Mouse (Mus musculus): ENCODE measurements around the gene Itprip.

The Itprip gene

DNA sequence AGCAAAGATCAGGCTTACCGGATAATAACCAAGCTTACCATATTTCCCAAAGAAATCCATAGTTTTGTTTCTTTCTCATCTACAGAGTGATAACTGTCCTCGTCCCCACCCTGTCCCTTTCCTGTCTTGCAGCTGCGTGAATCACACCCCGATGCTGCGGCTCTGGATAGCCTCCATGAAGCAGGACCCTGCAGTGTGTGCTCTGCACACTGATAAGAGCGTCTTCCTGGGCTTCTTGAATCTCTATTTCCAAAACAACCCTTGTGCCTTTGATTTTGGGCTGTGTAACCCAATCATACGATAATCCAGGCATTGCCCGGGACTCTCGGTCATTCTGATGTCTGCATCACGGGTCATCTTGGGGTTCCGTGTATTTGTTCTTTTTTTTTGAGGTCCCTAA lies 33.2 kb downstream of the Itprip start:
- DNase-seq (ENCODE audit: low read depth): no peak

DNA sequence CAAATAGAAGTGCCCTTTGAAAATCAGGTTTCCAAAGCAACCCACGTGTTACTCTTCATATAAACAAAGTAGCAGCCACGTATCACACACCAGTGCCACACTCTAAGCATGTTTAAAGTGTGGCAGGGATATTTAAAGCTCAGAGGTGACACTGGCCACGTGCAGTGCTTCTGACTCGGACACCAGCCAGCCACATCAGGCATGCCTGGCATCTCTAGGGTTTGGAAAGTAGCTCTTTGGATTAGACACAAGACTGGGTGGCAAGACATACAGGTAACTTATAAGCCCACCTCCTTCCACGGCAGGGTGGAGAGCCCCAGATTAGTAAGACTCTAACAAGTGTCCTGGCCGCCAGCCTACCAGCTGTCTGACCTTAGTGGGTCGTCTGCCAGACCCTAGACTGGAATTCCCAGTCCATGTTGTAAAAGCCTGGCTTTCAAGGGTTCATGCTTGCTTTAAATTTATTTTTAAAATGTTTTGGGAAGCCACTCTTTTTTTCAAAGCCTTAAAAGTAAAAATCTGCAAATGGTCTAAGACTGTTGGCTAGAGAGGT lies 33.8 kb downstream of the Itprip start:
- DNase-seq (ENCODE audit: low read depth): no peak

GRCm38 (mm10) chr19:47884296-47885085 lies 34.6 kb downstream of the Itprip start:
- no peak for DNase-seq (ENCODE audit: low read depth)

DNA sequence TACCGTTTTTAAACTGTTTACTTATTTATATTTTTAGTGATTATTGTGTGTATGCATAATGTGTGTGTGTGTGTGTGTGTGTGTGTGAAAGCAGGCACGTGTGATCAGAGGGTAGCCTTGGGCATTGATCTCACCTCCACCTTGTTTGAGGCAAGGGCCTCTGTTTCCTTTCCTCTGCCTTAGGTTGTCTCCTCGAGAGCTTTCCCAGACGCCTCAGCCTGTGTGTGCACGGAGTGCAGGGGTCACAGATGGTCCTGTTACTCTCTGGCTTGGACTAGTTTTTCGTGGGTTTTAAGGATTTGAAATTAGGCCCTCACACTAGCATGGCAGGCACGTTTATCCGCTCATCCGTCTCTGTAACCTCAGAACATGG lies 36.2 kb downstream of the Itprip start:
- DNase-seq (ENCODE audit: low read depth): no peak

DNA sequence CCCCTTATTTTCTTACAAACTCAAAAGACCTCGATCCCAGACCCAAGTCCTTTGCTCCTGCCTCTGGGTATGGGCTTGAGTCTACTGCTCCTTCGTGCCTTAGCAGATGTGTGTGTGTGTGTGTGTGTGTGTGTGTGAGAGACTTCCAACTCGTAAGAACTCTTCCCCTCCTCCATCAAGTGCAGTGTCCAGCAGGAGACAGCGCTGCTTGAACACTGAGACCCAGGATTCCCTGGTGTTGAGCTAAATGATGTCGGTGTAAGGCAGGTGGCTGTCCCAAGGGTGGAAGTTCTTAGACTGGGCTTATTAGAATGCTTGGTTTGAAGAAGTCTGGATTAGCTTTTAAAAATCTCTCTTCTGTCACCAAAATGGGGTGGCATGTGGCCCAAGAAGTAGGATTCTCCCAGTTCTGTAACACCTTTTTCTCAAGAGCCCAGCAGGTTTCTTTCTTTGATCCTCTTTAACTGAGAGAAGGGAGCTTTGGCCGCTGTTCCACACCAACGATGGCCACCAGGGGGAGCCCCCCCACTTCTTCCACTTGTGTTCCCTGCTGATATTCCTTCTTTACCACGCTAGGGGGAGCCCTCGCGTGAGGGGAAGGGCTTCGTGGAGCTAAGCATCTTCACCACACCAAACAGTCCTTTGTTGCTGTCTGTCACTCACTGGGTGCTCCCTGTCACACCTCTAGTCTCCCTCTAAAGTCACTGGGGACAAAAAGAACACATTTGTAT lies 36.8 kb downstream of the Itprip start:
- DNase-seq (ENCODE audit: low read depth): peak; percentile 96

- no peak for DNase-seq (ENCODE audit: low read depth)
Observed at GRCm38 (mm10) chr19:47881538-47881937, 37.6 kb downstream of the Itprip start.

DNA sequence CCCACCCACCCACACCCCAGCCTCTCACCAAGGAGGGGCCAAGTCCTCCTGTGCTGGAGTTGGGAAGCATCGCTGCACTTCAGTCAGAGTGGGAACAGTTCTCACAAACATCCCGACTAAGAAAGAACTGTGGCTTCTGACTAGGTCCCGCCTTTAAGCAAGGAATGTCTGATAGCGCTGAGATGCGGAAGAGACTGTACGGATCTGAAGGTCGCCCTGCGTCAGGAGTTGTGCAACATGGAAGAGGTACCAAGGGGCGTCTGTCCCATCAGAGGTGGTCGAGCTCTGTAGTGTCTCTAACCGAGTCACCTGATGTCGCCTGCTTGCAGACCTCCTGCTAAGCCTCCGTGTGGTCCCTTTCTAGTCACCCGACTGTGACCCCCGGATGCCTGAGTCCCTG lies 42.8 kb downstream of the Itprip start:
- no peak for DNase-seq (ENCODE audit: low read depth)

DNA sequence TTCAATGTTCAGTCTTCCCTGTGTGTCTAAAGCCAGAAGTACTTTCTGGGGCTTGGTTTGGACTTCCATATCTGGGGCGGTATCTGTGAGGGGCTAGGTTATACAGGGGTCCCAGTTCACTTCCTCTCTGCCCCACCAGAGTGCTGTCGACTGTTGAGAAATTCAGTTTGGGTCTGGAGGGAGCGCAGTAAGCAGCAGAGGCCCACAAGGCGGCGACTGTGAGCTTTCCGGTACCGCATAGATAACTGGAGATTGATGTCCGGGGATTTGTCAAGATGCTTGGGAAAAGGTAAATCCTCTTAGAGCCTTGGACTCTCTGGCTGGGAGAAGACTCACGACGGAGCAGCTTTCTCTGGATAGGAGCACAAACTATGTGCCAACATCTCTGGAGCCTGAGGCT lies 47.6 kb downstream of the Itprip start:
- DNase-seq (ENCODE audit: low read depth): peak; percentile 32

DNA sequence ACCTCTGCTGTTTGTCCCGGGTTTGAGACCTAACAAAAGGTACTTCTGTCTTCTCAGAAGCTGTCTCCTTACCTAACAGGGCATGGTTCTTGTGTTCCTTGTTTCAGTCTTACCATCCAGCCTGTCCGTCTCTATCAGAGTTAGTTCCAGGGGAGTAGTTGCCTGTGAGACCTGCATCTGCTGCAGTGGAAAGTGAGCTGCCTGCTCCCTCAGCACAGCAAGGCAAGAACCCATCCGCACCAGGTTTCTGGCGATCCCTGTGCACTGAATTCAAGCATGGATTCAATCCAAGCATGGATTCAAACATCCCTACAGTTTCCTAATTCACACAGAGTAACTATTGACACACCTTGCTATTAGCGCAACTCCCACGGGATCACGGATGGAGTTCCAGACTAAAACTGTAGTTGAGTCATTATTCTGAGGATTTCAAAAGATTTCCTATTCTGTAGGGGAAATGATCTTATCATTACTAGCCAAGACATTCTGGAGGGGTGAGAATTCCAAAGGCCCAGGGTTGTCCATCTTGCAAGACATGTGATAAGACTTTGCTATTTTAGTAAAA lies 48.9 kb downstream of the Itprip start:
- no peak for DNase-seq (ENCODE audit: low read depth)

- DNase-seq (ENCODE audit: low read depth): no peak
Observed at GRCm38 (mm10) chr19:47869516-47869915, 49.6 kb downstream of the Itprip start.

- DNase-seq (ENCODE audit: low read depth): no peak
Observed at GRCm38 (mm10) chr19:47868951-47869350, 50.1 kb downstream of the Itprip start.

- no peak for DNase-seq (ENCODE audit: low read depth)
Observed at GRCm38 (mm10) chr19:47867628-47868175, 51.4 kb downstream of the Itprip start.

DNA sequence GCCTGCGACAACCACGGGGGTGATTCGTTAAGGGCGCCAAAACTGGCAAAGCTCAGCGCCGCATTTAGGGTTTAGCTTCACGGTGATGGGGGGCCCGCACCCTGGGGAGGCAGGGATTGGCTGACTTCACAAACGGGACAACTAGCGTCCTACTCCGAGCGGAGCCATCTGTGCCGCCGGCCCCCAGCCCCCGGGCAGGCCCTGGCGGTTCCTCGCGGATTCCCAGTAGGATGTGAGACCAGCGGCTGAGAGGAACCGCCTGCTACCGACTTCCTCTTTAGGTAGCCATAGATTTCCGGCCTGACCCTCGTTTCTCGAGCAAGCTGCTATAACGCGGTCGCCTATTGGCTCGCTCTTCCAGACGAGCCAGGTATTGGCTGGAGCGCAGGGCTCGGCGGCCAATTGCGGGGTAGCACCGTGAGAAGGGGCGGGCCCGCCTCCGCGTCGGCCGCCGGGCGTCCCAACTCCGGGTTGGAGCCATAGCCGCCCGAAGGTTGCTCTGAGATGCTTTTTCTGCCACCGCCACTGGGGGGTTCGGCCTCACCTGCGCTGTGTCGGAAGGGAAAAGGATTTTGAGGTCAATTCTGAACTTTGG lies 53.6 kb downstream of the Itprip start, which contains the start of gene Gsto2:
TSS of gene Gsto2 (plus strand) at position 182 of the 595 bp plus-strand sequence.
- peak; percentile 95 for DNase-seq (ENCODE audit: low read depth)

DNA sequence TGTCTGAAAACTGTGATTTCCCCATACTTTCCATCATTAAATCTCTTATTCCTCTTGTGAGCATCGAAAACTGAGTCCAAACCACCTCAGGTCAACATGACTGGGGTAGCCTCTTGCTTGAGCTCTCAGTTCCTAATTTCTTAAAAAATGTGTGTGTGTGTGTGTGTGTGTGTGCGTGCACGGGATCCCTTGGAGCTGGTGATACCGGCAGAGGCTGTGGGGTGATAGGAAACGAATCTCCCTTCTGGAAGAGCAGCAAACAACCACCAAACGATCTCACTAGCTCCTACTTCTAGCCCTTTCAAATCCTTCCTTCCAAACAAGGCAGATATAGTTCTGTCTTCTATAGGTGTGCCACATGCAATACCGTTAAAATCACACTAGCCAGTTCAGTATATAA lies 54.4 kb downstream of the Itprip start:
- DNase-seq (ENCODE audit: low read depth): no peak

- DNase-seq (ENCODE audit: low read depth): no peak
Observed at GRCm38 (mm10) chr19:47864051-47864450, 55.0 kb downstream of the Itprip start.

DNA sequence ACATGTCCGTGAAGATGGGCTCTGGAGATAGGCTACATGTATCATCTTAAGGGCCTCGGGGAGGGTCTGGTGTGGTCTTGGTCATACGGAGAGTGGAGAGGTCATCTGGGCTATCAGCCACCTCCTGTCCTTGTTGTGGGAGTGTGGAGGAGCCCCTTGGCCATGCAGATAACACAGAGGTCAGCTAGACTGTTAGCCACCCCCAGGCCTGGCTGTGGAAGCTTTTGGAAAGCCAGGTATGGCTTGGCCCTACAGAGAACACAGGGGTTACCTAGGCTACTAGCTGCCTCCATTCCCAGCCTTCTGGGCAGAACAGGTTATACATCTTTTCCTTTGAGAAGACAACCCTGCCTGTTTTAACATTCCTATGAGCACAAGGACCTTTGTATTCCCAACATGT lies 56.5 kb downstream of the Itprip start:
- DNase-seq (ENCODE audit: low read depth): no peak

DNA sequence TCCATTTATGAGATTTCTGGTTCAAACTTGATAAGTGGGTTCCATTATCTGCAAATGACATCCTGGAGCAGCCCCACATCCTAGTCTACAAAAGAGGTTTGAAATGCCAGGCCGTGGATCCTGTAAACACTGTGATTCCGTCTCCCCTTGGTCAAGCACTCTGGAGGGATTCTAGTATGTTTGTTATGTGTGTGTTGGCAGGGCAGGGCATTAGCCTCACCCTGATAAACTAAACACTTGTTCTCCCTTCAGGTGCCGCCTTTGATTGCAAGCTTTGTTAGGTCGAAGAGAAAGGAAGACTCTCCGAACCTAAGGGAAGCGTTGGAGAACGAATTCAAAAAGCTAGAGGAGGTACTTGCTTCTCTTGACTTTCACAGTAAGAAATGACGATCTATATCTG lies 59.9 kb downstream of the Itprip start:
- DNase-seq (ENCODE audit: low read depth): no peak

DNA sequence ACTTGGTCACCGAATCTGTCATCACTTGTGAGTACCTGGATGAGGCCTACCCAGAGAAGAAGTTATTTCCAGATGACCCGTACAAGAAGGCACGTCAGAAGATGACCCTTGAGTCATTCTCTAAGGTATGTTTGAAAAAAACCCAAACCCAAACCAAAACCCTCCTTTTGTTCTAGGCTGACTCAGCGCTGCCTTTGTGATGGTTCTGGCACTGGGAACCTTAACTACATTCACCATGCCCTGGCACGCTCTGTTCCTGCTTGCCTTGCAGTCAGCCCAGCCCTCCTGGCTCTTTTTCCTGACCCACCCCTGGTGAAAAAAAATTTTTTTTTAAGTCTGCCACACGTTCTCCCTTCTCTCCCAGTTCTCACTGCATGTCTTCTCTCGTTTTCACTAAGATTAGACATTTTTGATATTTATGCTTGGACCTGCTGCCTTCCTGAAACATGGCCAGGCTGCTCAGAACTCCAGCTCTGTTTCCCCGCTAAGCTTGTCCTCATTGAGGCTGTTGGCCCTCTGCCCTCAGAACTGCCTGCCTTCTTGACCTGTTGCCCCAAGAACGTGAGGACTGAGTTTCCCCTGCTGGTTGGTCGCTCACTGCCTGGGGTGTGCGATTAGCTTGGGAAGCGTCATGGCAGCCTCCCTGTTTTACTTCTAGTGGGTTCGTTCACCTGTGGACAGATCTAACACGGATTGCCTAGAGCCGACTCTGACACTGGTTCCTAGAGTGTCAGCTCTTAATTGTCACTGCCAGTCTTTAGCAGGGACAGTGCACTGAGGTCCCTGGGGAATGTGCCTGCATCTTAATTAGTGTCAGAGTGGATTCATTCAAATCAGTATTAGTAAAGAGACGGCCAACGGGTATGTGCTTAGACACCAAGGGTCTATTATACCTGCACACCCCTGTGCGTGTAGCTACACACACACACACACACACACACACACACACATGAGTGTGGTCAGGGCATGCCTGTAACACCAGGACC lies 60.8 kb downstream of the Itprip start:
- no peak for DNase-seq (ENCODE audit: low read depth)

DNA sequence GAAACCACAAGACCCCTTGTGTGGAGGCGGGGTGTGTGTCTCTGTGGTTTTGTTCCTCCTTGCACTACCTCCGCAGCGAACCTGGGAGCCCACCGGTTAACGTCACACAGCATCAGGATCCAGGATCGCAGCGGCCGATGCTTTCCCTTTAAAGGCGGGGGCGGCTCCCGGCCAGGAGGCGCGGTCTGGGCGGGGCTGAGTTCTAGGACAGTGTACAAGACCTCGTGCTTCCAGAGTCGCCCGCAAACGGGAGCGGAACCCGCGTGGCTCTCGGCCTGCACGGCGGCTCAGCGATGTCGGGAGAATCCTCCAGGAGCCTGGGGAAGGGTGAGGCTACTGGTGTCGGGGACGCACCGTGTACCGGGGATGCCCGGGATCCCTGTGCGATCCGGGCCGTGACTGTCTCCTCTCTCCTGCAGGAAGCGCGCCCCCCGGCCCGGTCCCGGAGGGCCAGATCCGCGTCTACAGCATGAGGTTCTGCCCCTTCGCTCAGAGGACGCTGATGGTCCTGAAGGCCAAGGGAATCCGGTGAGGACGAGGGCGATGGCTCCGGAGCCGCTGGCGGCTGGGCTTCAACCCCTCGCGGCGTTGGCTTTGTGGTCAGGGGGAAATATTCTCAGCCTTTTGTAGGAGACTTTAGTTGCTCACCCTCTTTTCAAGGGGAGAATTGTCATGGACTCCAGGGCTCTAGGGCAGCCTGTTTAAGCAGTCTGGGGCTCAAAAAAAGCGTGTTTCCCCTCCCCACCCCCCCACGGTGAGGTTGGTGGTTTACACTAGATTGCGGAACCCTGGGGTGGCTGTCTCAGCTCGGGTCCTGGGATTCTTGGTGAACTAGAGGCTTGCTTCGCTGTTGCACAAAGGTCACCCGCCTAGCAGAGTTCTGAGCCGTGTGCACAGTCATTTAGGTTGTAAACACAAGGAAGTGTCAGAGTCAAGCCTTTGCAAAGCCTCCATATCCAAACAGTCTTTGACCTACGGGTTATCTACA lies 64.0 kb downstream of the Itprip start, which contains the start of gene Gsto1:
TSS of gene Gsto1 (plus strand) at position 175 of the 988 bp plus-strand sequence.
- peak; percentile 82 for DNase-seq (ENCODE audit: low read depth)

All from induced T-regulatory cell, adult 2 months (primary cell).